Mouse (Mus musculus): ENCODE results near the gene Myoc.

DNA sequence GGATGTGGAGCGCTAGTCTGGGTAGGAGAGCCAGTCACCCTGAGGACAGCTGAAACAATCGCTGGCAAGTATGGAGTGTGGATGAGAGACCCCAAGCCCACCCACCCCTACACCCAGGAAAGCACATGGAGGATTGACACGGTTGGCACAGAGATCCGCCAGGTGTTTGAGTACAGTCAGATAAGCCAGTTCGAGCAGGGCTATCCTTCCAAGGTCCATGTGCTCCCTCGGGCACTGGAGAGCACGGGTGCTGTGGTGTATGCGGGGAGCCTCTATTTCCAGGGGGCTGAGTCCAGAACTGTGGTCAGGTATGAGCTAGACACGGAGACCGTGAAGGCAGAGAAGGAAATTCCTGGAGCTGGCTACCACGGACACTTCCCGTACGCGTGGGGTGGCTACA, 9.5 kb downstream of the Myoc start:
- no peak for TF ChIP-seq CTCF (IDR thresholded peaks at IDR 0.05; ENCODE audit: low read depth, low read length)
- TF ChIP-seq POLR2A (IDR thresholded peaks at IDR 0.05; ENCODE audit: extremely low read depth, insufficient read depth, low read length), result no peak
